Mouse (Mus musculus) MEL (cell line): ENCODE measurements around the gene Rex1bd. TPM values are rescaled to one million over a fixed set of nuclear protein-coding genes. Genes with fewer than 3 reads are reported as not detected.

Experiments used
- DNase-seq: peaks from one replicate; pipeline ENCODE4 v3.0.0; 2011; ENCODE audit warnings: low read depth, low spot score
- H3K27ac ChIP-seq: 2 replicates; pipeline ENCODE4 v1.5.1; 2012; ENCODE audit warnings: low read depth, mild to moderate bottlenecking, control low read depth, low read length, moderate library complexity; ENCODE audit not compliant: control insufficient read depth
- H3K27me3 ChIP-seq, 2 experiments: fragments of 150-350 bp in 1 of 2; sonication (generic) in 1 of 2; 2 replicates each; pipeline ENCODE4 v1.6.1; 2012; ENCODE audit warnings: low read length in 2 of 2, mild to moderate bottlenecking in 2 of 2, improper control_type of control experiment in 1 of 2, moderate library complexity in 1 of 2; ENCODE audit not compliant: insufficient read depth in 2 of 2, control insufficient read depth in 1 of 2
- H3K36me3 ChIP-seq, 2 experiments: 2 replicates each; pipeline ENCODE4 v1.6.1; 2012 to 2014; ENCODE audit warnings: low read length in 2 of 2, improper control_type of control experiment in 1 of 2, inconsistent platforms in 1 of 2, mild to moderate bottlenecking in 1 of 2; ENCODE audit not compliant: insufficient read depth in 2 of 2, control insufficient read depth in 1 of 2
- H3K4me1 ChIP-seq, 2 experiments: fragments of 150-350 bp in 1 of 2; sonication (generic) in 1 of 2; 2 replicates each; pipeline ENCODE4 v1.6.1; 2012; ENCODE audit warnings: low read length in 2 of 2, improper control_type of control experiment in 1 of 2, mild to moderate bottlenecking in 1 of 2; ENCODE audit not compliant: insufficient read depth in 2 of 2, control insufficient read depth in 1 of 2
- H3K4me3 ChIP-seq, 2 experiments: fragments of 150-350 bp in 1 of 2; sonication (generic) in 1 of 2; 2 replicates each; pipeline ENCODE4 v1.5.1; 2012; ENCODE audit warnings: low read depth in 2 of 2, low read length in 2 of 2, mild to moderate bottlenecking in 2 of 2, moderate library complexity in 2 of 2, control low read depth in 1 of 2, improper control_type of control experiment in 1 of 2; ENCODE audit not compliant: control insufficient read depth in 1 of 2, insufficient read depth in 1 of 2
- H3K79me2 ChIP-seq: 2 replicates; pipeline ENCODE4 v1.6.1; 2012; ENCODE audit warnings: mild to moderate bottlenecking, low read length, moderate library complexity; ENCODE audit not compliant: control insufficient read depth, poor library complexity, insufficient read depth
- H3K9ac ChIP-seq: 2 replicates; pipeline ENCODE4 v1.6.1; 2012; ENCODE audit warnings: low read depth, mild to moderate bottlenecking, control low read depth, low read length, moderate library complexity; ENCODE audit not compliant: control insufficient read depth, poor library complexity, severe bottlenecking
- H3K9me3 ChIP-seq: fragments of 150-350 bp; sonication (generic); replicated peaks from 2 replicates; pipeline ENCODE4 v1.6.1; 2012; ENCODE audit warnings: mild to moderate bottlenecking, low read length, improper control_type of control experiment, moderate library complexity; ENCODE audit not compliant: insufficient read depth
- CTCF ChIP-seq, 3 experiments: IDR thresholded peaks in 2 of 3; conservative IDR thresholded peaks in 1 of 3; 2 replicates each; pipeline ENCODE4 v1.5.1; 2011 to 2012; ENCODE audit warnings: low read length in 3 of 3, low read depth in 2 of 3, mild to moderate bottlenecking in 2 of 3, improper control_type of control experiment in 1 of 3, inconsistent platforms in 1 of 3, mixed read lengths in 1 of 3, moderate library complexity in 1 of 3; ENCODE audit not compliant: control insufficient read depth in 1 of 3, insufficient read depth in 1 of 3, poor library complexity in 1 of 3, severe bottlenecking in 1 of 3
- E2F4 ChIP-seq: IDR thresholded peaks from 2 replicates; pipeline ENCODE4 v1.6.1; 2011; ENCODE audit warnings: low read depth, low read length, improper control_type of control experiment, borderline replicate concordance
- ELF1 ChIP-seq: IDR thresholded peaks from 2 replicates; pipeline ENCODE4 v1.6.1; 2014; ENCODE audit warnings: low read depth, mild to moderate bottlenecking, inconsistent platforms, low read length, improper control_type of control experiment, moderate library complexity
- ETS1 ChIP-seq: IDR thresholded peaks from 2 replicates; pipeline ENCODE4 v1.6.1; 2012; ENCODE audit warnings: low read depth, mild to moderate bottlenecking, inconsistent platforms, low read length, improper control_type of control experiment, moderate library complexity
- GABPA ChIP-seq: IDR thresholded peaks from 2 replicates; pipeline ENCODE4 v1.6.1; 2012; ENCODE audit warnings: low read depth, mild to moderate bottlenecking, inconsistent platforms, low read length, improper control_type of control experiment, moderate library complexity
- HCFC1 ChIP-seq: IDR thresholded peaks from 2 replicates; pipeline ENCODE4 v1.6.1; 2012; ENCODE audit warnings: low read depth, mild to moderate bottlenecking, inconsistent platforms, low read length, improper control_type of control experiment, moderate library complexity
- JUND ChIP-seq: IDR thresholded peaks from 2 replicates; pipeline ENCODE4 v1.6.1; 2011; ENCODE audit warnings: low read depth, mild to moderate bottlenecking, improper control_type of control experiment, low read length
- KAT2A ChIP-seq: conservative IDR thresholded peaks from 2 replicates; pipeline ENCODE4 v1.6.1; 2012; ENCODE audit warnings: low read depth, low read length, improper control_type of control experiment, inconsistent platforms
- MEF2A ChIP-seq: IDR thresholded peaks from 2 replicates; pipeline ENCODE4 v1.6.1; 2014; ENCODE audit warnings: low read depth, mild to moderate bottlenecking, inconsistent platforms, low read length, improper control_type of control experiment; ENCODE audit not compliant: poor library complexity, insufficient replicate concordance, severe bottlenecking; ENCODE audit errors: extremely low read depth
- MXI1 ChIP-seq: IDR thresholded peaks from 2 replicates; pipeline ENCODE4 v1.6.1; 2011; ENCODE audit warnings: mild to moderate bottlenecking, low read depth, low read length, improper control_type of control experiment
- MYB ChIP-seq: IDR thresholded peaks from 2 replicates; pipeline ENCODE4 v1.6.1; 2011; ENCODE audit warnings: mild to moderate bottlenecking, low read depth, low read length, improper control_type of control experiment
- MYC ChIP-seq: IDR thresholded peaks from 2 replicates; pipeline ENCODE4 v1.6.1; 2011; ENCODE audit warnings: low read depth, mild to moderate bottlenecking, low read length, improper control_type of control experiment, moderate library complexity
- POLR2A ChIP-seq, 2 experiments: IDR thresholded peaks; 2 replicates each; pipeline ENCODE4 v1.6.1; 2011 to 2012; ENCODE audit warnings: low read length in 2 of 2, mild to moderate bottlenecking in 2 of 2, control low read depth in 1 of 2, improper control_type of control experiment in 1 of 2, low read depth in 1 of 2, moderate library complexity in 1 of 2; ENCODE audit not compliant: control insufficient read depth in 1 of 2, insufficient read depth in 1 of 2, poor library complexity in 1 of 2
- POLR2AphosphoS5 ChIP-seq: IDR thresholded peaks from 2 replicates; pipeline ENCODE4 v1.6.1; 2012; ENCODE audit warnings: low read depth, borderline replicate concordance, mild to moderate bottlenecking, inconsistent platforms, low read length, moderate library complexity, mixed read lengths
- SIN3A ChIP-seq: IDR thresholded peaks from 2 replicates; pipeline ENCODE4 v1.6.1; 2012; ENCODE audit warnings: low read length, improper control_type of control experiment, inconsistent platforms
- TBP ChIP-seq: IDR thresholded peaks from 2 replicates; pipeline ENCODE4 v1.8.0; 2011; ENCODE audit warnings: low read depth, low read length, improper control_type of control experiment
- USF1 ChIP-seq: IDR thresholded peaks from 2 replicates; pipeline ENCODE4 v1.6.1; 2014; ENCODE audit warnings: low read depth, mild to moderate bottlenecking, inconsistent platforms, low read length, improper control_type of control experiment, moderate library complexity
- USF2 ChIP-seq, 2 experiments: IDR thresholded peaks; 2 replicates each; pipeline ENCODE4 v1.6.1; 2011 to 2012; ENCODE audit warnings: improper control_type of control experiment in 2 of 2, low read length in 2 of 2, borderline replicate concordance in 1 of 2, inconsistent platforms in 1 of 2, low read depth in 1 of 2, mild to moderate bottlenecking in 1 of 2; ENCODE audit not compliant: insufficient read depth in 1 of 2
- ZKSCAN1 ChIP-seq: IDR thresholded peaks from 2 replicates; pipeline ENCODE4 v1.6.1; 2012; ENCODE audit warnings: low read depth, mild to moderate bottlenecking, inconsistent platforms, low read length, improper control_type of control experiment, moderate library complexity
- ZMIZ1 ChIP-seq: IDR thresholded peaks from 2 replicates; pipeline ENCODE4 v1.6.1; 2012; ENCODE audit warnings: low read depth, mild to moderate bottlenecking, inconsistent platforms, low read length, improper control_type of control experiment, moderate library complexity
- ZNF384 ChIP-seq: IDR thresholded peaks from 2 replicates; pipeline ENCODE4 v1.6.1; 2012; ENCODE audit warnings: low read depth, mild to moderate bottlenecking, inconsistent platforms, low read length, improper control_type of control experiment
- polyA plus RNA-seq, 2 experiments: library from polyadenylated mRNA; stranded (reverse) in 1 of 2; unstranded in 1 of 2; fragments of >175 nt in 1 of 2; fragments of >200 nt in 1 of 2; gene quantifications; 2 replicates each; pipeline versions ENCODE4 v1.2.1 to v1.2.4; 2012; ENCODE audit warnings: low replicate concordance in 2 of 2, low read depth in 1 of 2; ENCODE audit not compliant: insufficient read length in 2 of 2, insufficient read depth in 1 of 2, missing spikeins in 1 of 2
- total RNA-seq: library from RNA; depleted of rRNA; stranded (reverse); fragments of 300-350 nt; gene quantifications from 2 replicates; pipeline ENCODE4 v1.2.3, GENCODE M21; 2012

Rex1bd gene
- total and polyA plus RNA-seq, 3 experiments, result 145 to 204 TPM; not detected in 1

DNA sequence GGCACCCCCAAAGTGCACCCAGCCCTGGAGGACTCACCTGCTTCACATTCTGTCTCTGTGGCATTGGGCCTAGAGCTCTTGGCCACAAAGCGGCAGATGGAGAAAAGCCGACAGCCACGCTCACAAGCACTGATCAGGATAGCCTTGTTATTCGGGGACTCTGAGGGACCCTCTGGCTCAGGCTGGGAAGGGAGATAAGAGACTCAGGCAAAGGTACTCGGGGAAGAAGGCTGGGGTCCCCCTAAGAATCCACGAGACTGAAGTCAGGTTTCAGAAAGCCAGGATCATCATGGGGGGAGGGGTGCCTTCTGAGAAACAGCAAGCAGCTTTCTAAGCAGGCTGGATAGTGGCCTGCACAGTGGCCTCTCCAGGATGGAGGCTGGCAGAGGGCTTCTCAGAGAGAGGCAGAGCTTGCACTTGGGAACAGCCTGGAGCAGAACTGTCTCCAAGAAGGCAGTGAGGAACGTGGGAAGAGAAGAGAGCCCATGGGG, 20.3 kb downstream of the Rex1bd start:
- no peak for TF ChIP-seq TBP
- no peak for TF ChIP-seq ELF1
- no peak for TF ChIP-seq ETS1
- TF ChIP-seq MEF2A, result no peak
- no peak for TF ChIP-seq JUND
- no peak for TF ChIP-seq KAT2A
- no peak for TF ChIP-seq SIN3A
- no peak for TF ChIP-seq ZMIZ1
- no peak for TF ChIP-seq CTCF (IDR thresholded peaks at IDR 0.05 in 2 of 3, conservative IDR thresholded peaks at IDR 0.05 in 1 of 3; ENCODE audit: control insufficient read depth in 1 of 3, insufficient read depth in 1 of 3, low read depth in 2 of 3, low read length in 3 of 3, poor library complexity in 1 of 3, severe bottlenecking in 1 of 3)
- TF ChIP-seq E2F4, result no peak
- TF ChIP-seq HCFC1, result no peak
- no peak for DNase-seq
- Histone ChIP-seq H3K9ac (no peak overlapping the region), H3K4me3 (no peak overlapping the region), H3K27ac (no peak overlapping the region), H3K79me2 (no peaks in the 10 kb centered on the region), H3K36me3 (no peaks in the 10 kb centered on the region), H3K4me1 (no peaks in the 10 kb centered on the region), H3K27me3 (peaks cover 2 to 5% of the 10 kb centered on the region in 2 experiments; a peak in 2 of 4 replicates), H3K9me3 (no peaks in the 10 kb centered on the region)

- no peak for DNase-seq
- H3K27me3 ChIP-seq, result peaks cover 2 to 8% of the 10 kb centered on the region in 2 experiments; a peak in 2 of 4 replicates
- H3K36me3 ChIP-seq, result peaks cover 0 to 2% of the 10 kb centered on the region in 2 experiments; a peak in 1 of 4 replicates
- no peak overlapping the region for H3K27ac ChIP-seq
- TF ChIP-seq ZKSCAN1, result no peak
- TF ChIP-seq USF1, result no peak
- TF ChIP-seq USF2 (IDR thresholded peaks at IDR 0.05; ENCODE audit: borderline replicate concordance in 1 of 2, insufficient read depth in 1 of 2, low read depth in 1 of 2, low read length in 2 of 2), result no peak
- no peak for TF ChIP-seq MYC
- TF ChIP-seq POLR2A (IDR thresholded peaks at IDR 0.05; ENCODE audit: control insufficient read depth in 1 of 2, insufficient read depth in 1 of 2, low read depth in 1 of 2, low read length in 2 of 2, poor library complexity in 1 of 2), result no peak
- TF ChIP-seq MYB, result no peak
- TF ChIP-seq GABPA, result no peak
- no peak for TF ChIP-seq MXI1
- no peak for TF ChIP-seq POLR2AphosphoS5
- no peak for TF ChIP-seq ZNF384
- TF ChIP-seq, all 39 proteins: peak for 0
- Histone ChIP-seq H3K9me3 (no peaks in the 10 kb centered on the region), H3K9ac (no peak overlapping the region), H3K4me3 (no peak overlapping the region), H3K79me2 (no peaks in the 10 kb centered on the region), H3K4me1 (peaks cover 0 to 5% of the 10 kb centered on the region in 2 experiments; a peak in 3 of 4 replicates)
These were observed 23.6 kb downstream of the Rex1bd start for GRCm38 (mm10) chr8:70482943-70483342.
